Mouse (Mus musculus) small intestine, adult 2 months (tissue): ENCODE data around the gene Gm20715.

Source experiments
- CTCF ChIP-seq: fragments of 200-500 bp; IDR thresholded peaks from 2 replicates; pipeline ENCODE4 v1.5.1; 2012; ENCODE audit warnings: low read depth, mild to moderate bottlenecking, control low read depth, inconsistent platforms, low read length, moderate library complexity, mixed read lengths; ENCODE audit not compliant: insufficient replicate concordance, insufficient read length; ENCODE audit errors: extremely low read depth
- POLR2A ChIP-seq: fragments of 200-500 bp; IDR thresholded peaks from 2 replicates; pipeline ENCODE4 v1.6.1; 2012; ENCODE audit warnings: low read depth, mild to moderate bottlenecking, control low read depth, inconsistent platforms, low read length, moderate library complexity

GRCm38 (mm10) chr7:6367185-6367584, 42.9 kb upstream of the Gm20715 start:
- TF ChIP-seq POLR2A: no peak
- no peak for TF ChIP-seq CTCF
